Mouse (Mus musculus) kidney, embryonic 15.5 days (tissue): ENCODE data around the gene Gm7073. TPM values are rescaled to one million over a fixed set of nuclear protein-coding genes. Genes with fewer than 3 reads are reported as not detected.
A peak's percentile ranks its signal among the peaks of the same experiment; 100 is the strongest.

Experiments used
- ATAC-seq: fragments of 200-750 bp; cut with Nextera tagmentation; replicated peaks from 2 replicates; pipeline ENCODE4 v1.8.0; 2017; ENCODE audit warnings: moderate TSS enrichment; ENCODE audit not compliant: low FRiP score
- H3K27ac ChIP-seq: fragments of 300-500 bp; sonication (generic); 2 replicates; pipeline ENCODE4 v1.5.1; 2015; ENCODE audit warnings: mild to moderate bottlenecking, inconsistent platforms
- H3K27me3 ChIP-seq: fragments of 300-500 bp; sonication (generic); 2 replicates; pipeline ENCODE4 v1.6.1; 2015; ENCODE audit warnings: inconsistent platforms
- H3K36me3 ChIP-seq: fragments of 300-500 bp; sonication (generic); 2 replicates; pipeline ENCODE4 v1.6.1; 2015; ENCODE audit warnings: inconsistent platforms
- H3K4me1 ChIP-seq: fragments of 300-500 bp; sonication (generic); 2 replicates; pipeline ENCODE4 v1.6.1; 2015; ENCODE audit warnings: inconsistent platforms
- H3K4me2 ChIP-seq: fragments of 300-500 bp; sonication (generic); 2 replicates; pipeline ENCODE4 v1.6.1; 2015; ENCODE audit warnings: moderate library complexity, mild to moderate bottlenecking, inconsistent platforms
- H3K4me3 ChIP-seq: fragments of 300-500 bp; sonication (generic); replicated peaks from 2 replicates; pipeline ENCODE4 v1.5.1; 2015; ENCODE audit warnings: mild to moderate bottlenecking, inconsistent platforms
- H3K9ac ChIP-seq: fragments of 300-500 bp; sonication (generic); 2 replicates; pipeline ENCODE4 v1.6.1; 2015; ENCODE audit warnings: mild to moderate bottlenecking, inconsistent platforms
- H3K9me3 ChIP-seq: fragments of 300-500 bp; sonication (generic); replicated peaks from 2 replicates; pipeline ENCODE4 v1.6.1; 2016; ENCODE audit warnings: inconsistent platforms
- WGBS: fragments of 180-500 bp; shearing (Covaris S2); methylation state at CpG from one replicate; pipeline ENCODE4 v1.1.7; 2015; ENCODE audit warnings: mixed read lengths; 5-methylcytosine and 5-hydroxymethylcytosine counted together
- polyA plus RNA-seq: library from polyadenylated mRNA; unstranded; fragments of >200 nt; fragmentation: Nextera tagmentation; extraction: Ambion mirVana; gene quantifications from 2 replicates; pipeline ENCODE4 v1.2.1, GENCODE M21; 2015

Gm7073 gene
- polyA plus RNA-seq, result not detected in 2 replicates

DNA sequence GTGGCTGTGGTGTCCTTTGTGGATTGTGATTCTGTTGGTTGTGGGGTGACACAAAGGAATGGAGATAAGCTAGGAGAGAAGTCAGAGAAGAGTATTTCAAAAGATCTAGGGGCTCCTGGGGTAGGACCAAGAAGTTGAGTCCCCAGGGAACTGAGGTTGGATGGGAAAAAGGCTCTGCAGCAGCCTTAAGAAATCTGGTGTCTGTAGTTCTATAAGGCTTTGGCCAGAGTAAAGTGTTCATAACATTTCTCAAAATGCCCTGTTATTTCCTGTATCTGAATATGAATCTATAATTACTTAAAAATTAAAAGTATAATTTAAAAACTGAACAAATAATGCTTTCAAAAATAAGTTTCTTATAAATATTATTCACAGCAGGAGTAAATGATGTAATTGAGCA is at the start of gene Gm7073:
Gene Gm7073 (minus strand): TSS at position 101 of the 400 bp plus-strand sequence.
- Histone ChIP-seq H3K27me3 (peaks cover 3% of the 10 kb centered on the region; the same call in 1 of the 2 replicates), H3K9me3 (no peaks in the 10 kb centered on the region), H3K4me3 (no peak within 1 kb of the TSS), H3K4me2 (no peak within 1 kb of the TSS), H3K36me3 (no peaks in the 10 kb centered on the region), H3K27ac (no peak within 1 kb of the TSS), H3K4me1 (no peaks in the 10 kb centered on the region), H3K9ac (no peak within 1 kb of the TSS)
- ATAC-seq, result no peak

DNA sequence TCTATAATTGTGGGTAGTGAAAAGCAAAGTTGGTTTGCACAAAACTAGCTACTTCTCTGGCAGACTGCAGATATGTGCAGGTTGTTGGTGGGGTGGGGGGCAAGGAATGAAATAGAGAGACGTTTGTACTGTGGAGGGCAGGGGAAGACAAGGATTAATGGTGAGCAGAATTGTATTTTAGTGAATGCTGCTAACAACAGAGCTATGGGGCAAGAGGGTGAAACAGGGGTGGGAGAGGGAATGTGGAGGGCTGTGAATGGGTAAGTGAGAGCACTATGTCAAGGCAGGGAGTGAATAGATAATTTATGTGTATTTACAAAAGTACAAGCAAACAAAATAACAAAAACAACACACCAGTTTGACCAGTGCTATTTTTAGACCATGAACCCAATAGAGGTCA is 31.5 kb upstream of the Gm7073 start:
- H3K36me3 ChIP-seq, result no peaks in the 10 kb centered on the region
- H3K9me3 ChIP-seq, result no peaks in the 10 kb centered on the region
- no peaks in the 10 kb centered on the region for H3K4me1 ChIP-seq
- no peak for ATAC-seq
- H3K9ac ChIP-seq, result no peak overlapping the region
- WGBS, result 33% methylated on average over 1 of the region's 1 CpGs
- no peak overlapping the region for H3K27ac ChIP-seq
- H3K27me3 ChIP-seq, result no peaks in the 10 kb centered on the region
- H3K4me3 ChIP-seq, result no peak overlapping the region
- no peak overlapping the region for H3K4me2 ChIP-seq

DNA sequence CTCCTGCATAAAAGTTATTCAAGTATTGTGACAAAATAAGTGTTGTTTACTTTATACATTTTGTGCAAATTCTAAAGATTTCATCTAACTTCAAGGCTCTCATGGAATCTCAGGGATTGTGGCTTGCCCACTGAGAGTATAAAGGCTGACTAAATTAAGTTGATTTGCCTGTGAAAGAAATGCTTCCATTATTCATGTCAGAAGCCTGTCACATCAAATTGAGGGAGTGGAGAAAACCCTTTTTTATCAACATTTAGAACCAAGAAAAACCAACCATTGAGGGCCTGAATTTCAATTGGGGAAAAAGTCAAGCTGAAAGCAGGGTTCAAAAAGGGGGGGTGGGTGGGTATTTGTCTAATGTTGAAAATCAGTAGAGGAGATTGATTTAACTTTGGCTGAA is 30.0 kb upstream of the Gm7073 start:
- no peak overlapping the region for H3K27ac ChIP-seq
- H3K9ac ChIP-seq, result no peak overlapping the region
- H3K36me3 ChIP-seq, result no peaks in the 10 kb centered on the region
- H3K4me1 ChIP-seq, result no peaks in the 10 kb centered on the region
- no peak overlapping the region for H3K4me3 ChIP-seq
- no peaks in the 10 kb centered on the region for H3K9me3 ChIP-seq
- no peak overlapping the region for H3K4me2 ChIP-seq
- ATAC-seq, result no peak
- no peaks in the 10 kb centered on the region for H3K27me3 ChIP-seq

DNA sequence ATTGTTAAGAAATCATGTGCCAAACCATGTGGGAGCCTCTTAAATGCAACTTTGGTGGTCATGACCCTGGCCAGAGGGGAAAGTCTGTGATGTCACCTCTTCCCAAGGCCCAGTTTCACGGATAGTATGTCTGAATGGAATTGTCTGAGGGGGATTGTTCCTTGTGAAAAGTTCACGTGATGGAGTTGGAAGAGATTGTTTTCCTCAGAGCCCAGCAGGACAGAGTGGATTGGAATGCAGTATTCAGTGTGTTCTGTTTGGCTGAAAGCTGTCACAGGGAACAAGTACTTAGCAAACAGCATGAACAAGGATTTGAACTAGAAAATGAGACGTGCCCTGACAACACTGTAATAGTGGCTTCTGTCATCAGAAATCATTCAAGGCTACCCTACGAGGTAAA is 16.2 kb upstream of the Gm7073 start:
- H3K27ac ChIP-seq, result no peak overlapping the region
- no peak overlapping the region for H3K4me3 ChIP-seq
- WGBS, result 69% methylated on average over 4 of the region's 4 CpGs
- no peak overlapping the region for H3K4me2 ChIP-seq
- ATAC-seq, result no peak
- no peaks in the 10 kb centered on the region for H3K4me1 ChIP-seq
- H3K9ac ChIP-seq, result no peak overlapping the region
- no peaks in the 10 kb centered on the region for H3K9me3 ChIP-seq
- no peaks in the 10 kb centered on the region for H3K36me3 ChIP-seq
- no peaks in the 10 kb centered on the region for H3K27me3 ChIP-seq

DNA sequence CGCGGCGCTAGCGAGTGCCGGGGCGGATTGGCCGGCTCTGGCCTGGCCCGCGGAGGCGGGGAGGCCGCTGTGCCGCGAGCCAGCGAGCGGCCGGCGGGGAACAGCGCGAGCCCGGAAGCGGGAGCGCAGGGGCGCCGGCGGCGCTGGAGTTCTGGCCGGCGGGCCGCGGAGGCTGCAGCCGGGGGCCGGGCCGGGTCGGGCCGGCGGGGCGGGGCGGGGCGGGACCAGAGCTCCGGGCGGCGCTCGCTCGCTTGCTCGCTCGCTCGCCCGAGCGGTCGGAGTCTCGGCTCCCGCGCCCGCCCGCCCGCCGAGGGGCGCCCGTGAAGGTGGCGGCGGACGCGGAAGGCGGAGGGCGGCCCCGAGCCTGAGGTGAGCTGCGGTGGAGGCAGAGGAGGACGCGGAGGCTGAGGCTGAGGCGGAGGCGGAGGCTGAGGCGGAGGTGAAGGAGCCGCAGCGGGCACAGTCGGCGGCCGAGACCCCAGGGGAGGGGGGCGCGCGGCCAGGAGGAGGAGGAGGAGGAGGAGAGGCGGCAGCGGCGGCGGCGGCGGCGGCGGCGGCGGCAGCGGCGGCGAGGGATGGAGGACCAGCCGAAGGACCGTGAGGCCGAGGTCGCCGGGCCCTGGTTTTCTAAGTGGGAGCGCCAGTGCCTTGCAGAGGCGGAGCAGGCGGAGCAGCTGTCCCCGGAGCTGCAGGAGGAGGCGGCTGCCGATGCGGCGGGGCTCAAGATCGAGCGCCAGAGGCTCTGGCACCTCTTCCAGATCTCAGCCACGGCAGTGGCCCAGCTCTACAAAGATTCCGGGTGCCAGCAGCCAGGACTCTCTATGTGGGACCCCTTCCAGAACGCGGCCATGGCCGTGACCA is 8.6 kb upstream of the Gm7073 start:
- Histone ChIP-seq H3K36me3 (no peaks in the 10 kb centered on the region), H3K9ac (peak overlapping the region; percentile 39), H3K4me3 (peak overlapping the region; percentile 55), H3K27me3 (peaks cover 10% of the 10 kb centered on the region; the same call in 1 of the 2 replicates), H3K27ac (no peak overlapping the region), H3K4me2 (peak overlapping the region; percentile 62), H3K9me3 (no peaks in the 10 kb centered on the region), H3K4me1 (no peaks in the 10 kb centered on the region)
- WGBS, result 23% methylated on average over 32 of the region's 113 CpGs
- peak; percentile 94 for ATAC-seq

DNA sequence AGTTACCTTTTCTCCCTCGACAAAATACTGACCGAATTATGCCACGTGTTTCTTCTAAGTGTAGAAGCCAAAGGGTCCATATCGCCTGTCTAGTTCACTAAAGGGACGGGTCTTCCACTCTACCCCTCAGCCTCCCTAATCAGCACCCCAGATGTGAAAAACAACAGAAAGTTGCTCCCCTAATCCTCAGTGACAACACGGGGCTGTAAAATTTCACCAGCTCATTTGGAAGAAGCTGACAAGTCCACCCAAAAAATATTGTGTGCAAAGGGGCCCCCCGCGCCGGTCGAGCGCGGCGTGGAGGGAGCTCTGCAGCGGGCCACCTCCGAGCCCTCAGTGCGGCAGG is 8.0 kb upstream of the Gm7073 start:
- Histone ChIP-seq H3K36me3 (no peaks in the 10 kb centered on the region), H3K9ac (peak overlapping the region; percentile 39), H3K4me2 (peak overlapping the region; percentile 62), H3K27me3 (peaks cover 10% of the 10 kb centered on the region; the same call in 1 of the 2 replicates), H3K27ac (no peak overlapping the region), H3K9me3 (no peaks in the 10 kb centered on the region), H3K4me3 (peak overlapping the region; percentile 55), H3K4me1 (no peaks in the 10 kb centered on the region)
- ATAC-seq, result no peak; the same call in 1 of the 2 replicates
- 17% methylated on average over 16 of the region's 16 CpGs for WGBS

DNA sequence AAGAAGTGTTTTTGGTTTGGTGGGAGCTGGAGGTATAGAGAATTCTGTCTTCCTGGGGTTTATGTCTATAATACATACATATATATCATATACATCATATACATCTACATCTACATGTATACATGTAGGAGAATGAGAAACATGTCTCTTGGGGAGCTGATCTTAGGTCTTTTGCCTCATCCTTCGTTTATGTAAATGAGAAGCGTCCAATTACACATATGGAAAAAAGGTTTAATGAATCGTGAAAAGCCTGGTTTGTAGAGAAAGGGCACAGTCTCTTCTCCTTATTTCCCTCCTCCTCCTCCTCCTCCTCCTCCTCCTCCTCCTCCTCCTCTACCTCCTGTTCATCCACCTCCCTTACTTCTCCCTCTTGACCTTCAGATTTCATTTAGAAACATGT is 6.9 kb upstream of the Gm7073 start:
- no peaks in the 10 kb centered on the region for H3K9me3 ChIP-seq
- no peak overlapping the region for H3K9ac ChIP-seq
- H3K27me3 ChIP-seq, result peaks cover 10% of the 10 kb centered on the region; the same call in 1 of the 2 replicates
- no peak for ATAC-seq
- no peaks in the 10 kb centered on the region for H3K4me1 ChIP-seq
- H3K4me2 ChIP-seq, result no peak overlapping the region
- H3K4me3 ChIP-seq, result no peak overlapping the region
- WGBS, result 49% methylated on average over 3 of the region's 3 CpGs
- H3K27ac ChIP-seq, result no peak overlapping the region
- no peaks in the 10 kb centered on the region for H3K36me3 ChIP-seq

DNA sequence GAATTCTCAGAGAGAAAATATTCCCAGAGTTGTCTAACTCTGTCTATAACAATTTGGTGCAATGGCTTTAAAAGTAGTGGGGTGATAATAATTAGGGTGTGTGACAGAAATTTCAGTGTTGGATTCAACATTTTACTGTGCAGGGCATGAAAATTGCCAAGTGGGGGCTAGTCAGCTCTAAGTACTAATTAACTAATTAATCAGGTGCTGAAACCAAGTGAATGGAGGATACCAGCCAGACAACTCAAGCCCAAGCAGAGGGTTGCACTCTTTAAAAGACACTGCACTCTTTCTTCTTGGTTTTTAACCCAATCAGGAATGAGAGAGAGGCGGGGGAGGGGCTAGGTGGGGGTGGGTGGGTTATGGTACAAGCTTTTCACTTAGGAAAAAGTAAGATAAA is 6.4 kb upstream of the Gm7073 start:
- 56% methylated on average over 1 of the region's 1 CpGs for WGBS
- Histone ChIP-seq H3K27ac (no peak overlapping the region), H3K36me3 (no peaks in the 10 kb centered on the region), H3K9ac (no peak overlapping the region), H3K27me3 (peaks cover 10% of the 10 kb centered on the region; the same call in 1 of the 2 replicates), H3K4me3 (no peak overlapping the region), H3K9me3 (no peaks in the 10 kb centered on the region), H3K4me1 (no peaks in the 10 kb centered on the region), H3K4me2 (no peak overlapping the region)
- no peak for ATAC-seq

DNA sequence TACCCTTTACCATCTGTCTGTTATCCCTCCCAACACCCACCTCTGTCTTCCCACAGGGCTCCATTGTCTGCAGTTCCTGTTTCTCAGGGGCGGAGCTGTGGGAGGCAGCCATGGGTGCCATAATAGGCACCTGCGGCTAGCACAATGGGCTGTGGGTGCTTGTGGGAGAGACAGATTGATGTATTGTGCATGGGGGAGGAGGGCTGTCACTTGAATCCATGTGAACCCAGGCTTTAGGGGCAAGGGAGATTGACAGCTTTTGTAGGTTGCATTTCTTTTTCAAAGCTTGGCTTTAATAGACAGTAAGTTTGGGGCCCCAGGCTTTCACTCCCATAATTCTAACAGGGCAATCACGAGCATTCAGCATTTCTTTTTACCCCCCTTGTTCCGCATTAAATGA is 5.0 kb upstream of the Gm7073 start:
- H3K4me1 ChIP-seq, result no peaks in the 10 kb centered on the region
- H3K27me3 ChIP-seq, result peaks cover 10% of the 10 kb centered on the region; the same call in 1 of the 2 replicates
- H3K4me2 ChIP-seq, result no peak overlapping the region
- H3K9me3 ChIP-seq, result no peaks in the 10 kb centered on the region
- H3K27ac ChIP-seq, result no peak overlapping the region
- no peak overlapping the region for H3K4me3 ChIP-seq
- WGBS, result 33% methylated on average over 4 of the region's 4 CpGs
- no peak for ATAC-seq
- no peaks in the 10 kb centered on the region for H3K36me3 ChIP-seq
- H3K9ac ChIP-seq, result no peak overlapping the region

DNA sequence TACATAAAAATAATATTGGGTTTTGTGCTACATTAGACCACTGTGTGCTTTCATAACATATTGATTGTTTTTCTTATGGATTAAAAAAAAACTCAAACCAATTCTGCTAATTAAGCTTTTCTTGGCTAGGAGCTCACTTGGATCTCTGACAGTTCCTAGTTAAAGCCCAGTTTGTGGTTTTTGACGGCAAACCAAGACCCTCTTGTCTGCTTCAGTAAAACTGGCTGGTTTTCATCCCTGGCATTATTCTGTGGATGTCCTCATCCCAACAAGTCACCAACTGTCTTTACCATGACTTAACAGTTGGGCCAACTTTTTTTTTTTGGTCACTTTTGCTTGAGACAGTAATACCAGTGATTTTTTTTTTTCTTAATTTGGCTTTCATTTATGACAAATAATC is 3.9 kb upstream of the Gm7073 start:
- ATAC-seq, result no peak
- H3K9ac ChIP-seq, result no peak overlapping the region
- no peak overlapping the region for H3K4me2 ChIP-seq
- no peaks in the 10 kb centered on the region for H3K36me3 ChIP-seq
- H3K27ac ChIP-seq, result no peak overlapping the region
- H3K4me3 ChIP-seq, result no peak overlapping the region
- 65% methylated on average over 1 of the region's 1 CpGs for WGBS
- no peaks in the 10 kb centered on the region for H3K4me1 ChIP-seq
- H3K27me3 ChIP-seq, result peaks cover 6% of the 10 kb centered on the region; the same call in 1 of the 2 replicates
- H3K9me3 ChIP-seq, result no peaks in the 10 kb centered on the region

DNA sequence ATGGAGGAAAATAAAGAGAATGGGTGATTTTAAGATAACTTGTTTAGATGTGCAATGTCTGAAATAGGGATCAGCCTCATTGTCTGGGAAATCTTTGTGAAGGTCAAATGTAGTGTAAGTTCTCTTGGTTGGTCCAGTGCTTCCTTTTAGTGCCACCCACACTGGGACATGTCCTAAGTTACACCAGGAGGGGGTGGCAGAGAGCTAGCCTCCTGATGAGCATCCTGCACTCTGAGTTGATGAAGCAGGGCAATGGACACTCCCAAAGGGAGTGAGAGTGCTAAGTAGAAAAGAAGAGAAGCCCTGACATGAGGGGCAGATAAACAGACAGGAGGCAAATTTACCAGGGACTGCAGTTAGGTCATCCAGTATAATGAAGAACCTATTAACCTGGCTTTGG is 35.1 kb downstream of the Gm7073 start:
- Histone ChIP-seq H3K27ac (no peak overlapping the region), H3K9ac (no peak overlapping the region), H3K4me1 (no peaks in the 10 kb centered on the region), H3K36me3 (no peaks in the 10 kb centered on the region), H3K9me3 (no peaks in the 10 kb centered on the region), H3K4me2 (no peak overlapping the region), H3K4me3 (no peak overlapping the region), H3K27me3 (no peaks in the 10 kb centered on the region)
- ATAC-seq, result no peak

DNA sequence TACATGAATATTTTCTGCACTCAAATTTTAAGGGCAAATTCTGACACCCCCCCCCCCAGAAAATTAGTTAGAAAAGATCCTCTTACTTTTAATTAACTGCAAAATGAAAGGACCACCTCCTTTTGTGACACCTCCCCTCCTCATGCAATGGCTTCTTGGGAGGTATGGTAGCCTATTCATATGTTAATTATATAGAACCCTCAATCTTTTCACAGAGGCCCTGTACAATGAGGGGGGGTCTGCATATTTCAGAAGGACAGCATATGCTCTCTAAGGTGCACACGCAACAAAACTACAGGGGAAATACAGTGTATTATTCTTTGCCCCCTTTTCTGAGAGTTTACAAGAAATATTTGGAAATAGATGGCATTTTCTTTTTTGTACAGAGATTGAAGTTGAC is 41.3 kb downstream of the Gm7073 start:
- no peak overlapping the region for H3K9ac ChIP-seq
- no peak overlapping the region for H3K4me2 ChIP-seq
- no peaks in the 10 kb centered on the region for H3K4me1 ChIP-seq
- no peaks in the 10 kb centered on the region for H3K9me3 ChIP-seq
- 58% methylated on average over 1 of the region's 1 CpGs for WGBS
- H3K27ac ChIP-seq, result no peak overlapping the region
- no peak overlapping the region for H3K4me3 ChIP-seq
- no peak for ATAC-seq
- H3K36me3 ChIP-seq, result no peaks in the 10 kb centered on the region
- H3K27me3 ChIP-seq, result no peaks in the 10 kb centered on the region

DNA sequence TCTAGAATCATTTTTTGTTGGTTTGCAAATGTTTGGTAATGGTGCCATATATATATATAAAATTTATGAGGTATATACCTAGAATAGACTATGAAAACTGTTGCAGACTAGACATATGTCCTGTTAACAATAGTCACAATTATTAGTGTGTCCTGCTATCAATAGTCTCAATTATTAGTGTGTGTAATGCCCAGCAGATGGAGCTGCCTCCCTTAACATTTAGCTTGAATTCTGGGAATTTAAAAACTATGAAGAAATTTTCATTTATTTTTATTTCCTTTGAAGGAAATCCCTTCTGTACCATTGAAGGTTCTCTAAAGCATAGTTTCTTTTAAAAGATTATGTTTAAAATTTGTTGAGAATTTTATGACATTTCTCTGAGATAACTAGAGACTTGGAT is 43.7 kb downstream of the Gm7073 start:
- ATAC-seq, result no peak
- no peak overlapping the region for H3K4me2 ChIP-seq
- H3K9me3 ChIP-seq, result no peaks in the 10 kb centered on the region
- no peaks in the 10 kb centered on the region for H3K4me1 ChIP-seq
- H3K9ac ChIP-seq, result no peak overlapping the region
- no peak overlapping the region for H3K27ac ChIP-seq
- H3K4me3 ChIP-seq, result no peak overlapping the region
- no peaks in the 10 kb centered on the region for H3K36me3 ChIP-seq
- H3K27me3 ChIP-seq, result no peaks in the 10 kb centered on the region
